Mouse (Mus musculus): Measurements from ENCODE around the gene Wdr66. TPM values are rescaled to one million over a fixed set of nuclear protein-coding genes. Genes with fewer than 3 reads are reported as not detected.

Gene Wdr66
- polyA plus RNA-seq, 1 experiment: 6.1 TPM

DNA sequence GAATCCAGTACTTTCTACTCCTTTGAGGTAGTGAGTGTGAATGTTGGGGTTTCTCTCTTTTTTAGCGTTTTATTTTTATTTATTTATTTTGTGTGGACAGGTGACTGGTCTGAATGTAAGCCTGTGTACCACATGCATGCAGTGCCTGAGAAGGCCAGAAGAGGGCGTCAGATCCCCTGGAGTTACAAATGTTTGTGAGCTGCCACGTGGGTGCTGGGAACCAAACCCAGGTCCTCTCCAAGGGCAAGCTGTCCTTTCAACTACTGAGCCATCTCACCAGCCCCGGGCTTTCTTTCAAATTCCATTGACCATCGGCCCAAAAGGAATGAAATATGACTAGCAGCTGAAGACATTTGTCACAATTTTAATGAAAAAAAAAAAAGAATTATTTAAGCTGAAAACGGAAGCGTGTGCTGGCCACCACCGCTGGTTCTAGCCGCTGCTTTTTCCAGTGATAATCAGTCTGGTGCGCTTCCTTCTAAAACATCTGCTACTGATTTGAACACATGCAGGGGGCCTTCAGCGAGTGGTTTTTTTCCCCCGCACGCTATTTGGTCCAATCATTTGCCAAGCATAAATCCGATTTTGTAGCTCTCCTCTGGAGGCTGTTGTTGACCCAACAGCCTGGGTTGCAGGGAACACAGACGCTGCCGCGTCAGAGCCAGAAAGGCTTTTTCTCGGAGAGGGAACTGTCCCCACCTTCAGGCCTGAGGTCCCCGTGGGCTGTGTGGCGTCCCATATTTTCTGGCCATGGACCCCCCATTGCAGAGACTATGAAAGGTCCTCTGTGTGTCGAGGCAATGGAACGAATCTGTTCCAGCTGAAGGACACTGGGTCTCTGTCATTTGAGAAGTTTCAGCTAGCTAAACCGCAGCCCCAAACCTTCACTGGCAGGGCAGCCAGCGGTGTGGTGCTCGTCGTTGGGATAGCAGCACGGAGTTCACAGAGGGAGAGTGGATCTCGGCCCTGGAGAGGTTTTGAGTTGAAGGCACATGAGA is 16.9 kb downstream of the Wdr66 start:
- DNase-seq (ENCODE audit: extremely low spot score in 1 of 2, low spot score in 1 of 2): no peak

DNA sequence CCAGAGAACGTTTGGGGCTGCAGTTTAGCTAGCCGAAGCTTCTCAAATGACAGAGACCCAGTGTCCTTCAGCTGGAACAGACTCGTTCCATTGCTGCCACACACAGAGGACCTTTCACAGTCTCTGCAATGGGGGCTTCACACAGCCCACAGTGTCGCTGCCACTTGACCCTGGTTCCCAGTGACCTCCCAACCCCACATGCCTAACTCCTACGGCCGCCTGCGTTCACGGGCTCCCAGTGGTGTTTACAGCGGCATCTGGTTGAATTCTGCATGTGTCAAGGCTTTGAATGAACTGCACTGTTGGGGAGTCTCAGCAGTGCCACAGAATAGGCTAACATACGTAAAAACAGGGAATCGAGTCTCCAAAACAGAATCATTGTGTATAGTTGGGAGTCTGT is 19.0 kb downstream of the Wdr66 start:
- DNase-seq (ENCODE audit: extremely low spot score in 1 of 2, low spot score in 1 of 2): no peak

DNA sequence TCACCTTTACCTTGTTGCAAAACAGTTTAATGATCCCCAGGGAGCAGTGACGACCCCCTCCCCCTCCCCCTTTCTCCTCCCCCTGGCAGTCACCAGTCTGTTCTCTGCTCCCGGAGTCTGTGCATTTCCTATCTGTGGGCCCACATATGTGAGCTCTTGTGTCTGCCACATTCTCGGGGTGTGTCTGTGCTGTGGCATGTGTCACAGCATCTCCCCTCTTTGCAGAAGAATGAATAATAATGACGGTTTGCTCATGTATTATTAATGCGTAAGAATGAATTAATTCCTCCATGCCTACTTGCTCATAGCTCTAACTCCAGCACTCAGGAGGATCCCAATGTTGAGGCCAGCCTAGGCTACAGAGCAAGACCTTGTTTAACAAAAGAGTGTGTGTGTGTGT is 21.0 kb downstream of the Wdr66 start:
- no peak for DNase-seq (ENCODE audit: extremely low spot score in 1 of 2, low spot score in 1 of 2)

DNA sequence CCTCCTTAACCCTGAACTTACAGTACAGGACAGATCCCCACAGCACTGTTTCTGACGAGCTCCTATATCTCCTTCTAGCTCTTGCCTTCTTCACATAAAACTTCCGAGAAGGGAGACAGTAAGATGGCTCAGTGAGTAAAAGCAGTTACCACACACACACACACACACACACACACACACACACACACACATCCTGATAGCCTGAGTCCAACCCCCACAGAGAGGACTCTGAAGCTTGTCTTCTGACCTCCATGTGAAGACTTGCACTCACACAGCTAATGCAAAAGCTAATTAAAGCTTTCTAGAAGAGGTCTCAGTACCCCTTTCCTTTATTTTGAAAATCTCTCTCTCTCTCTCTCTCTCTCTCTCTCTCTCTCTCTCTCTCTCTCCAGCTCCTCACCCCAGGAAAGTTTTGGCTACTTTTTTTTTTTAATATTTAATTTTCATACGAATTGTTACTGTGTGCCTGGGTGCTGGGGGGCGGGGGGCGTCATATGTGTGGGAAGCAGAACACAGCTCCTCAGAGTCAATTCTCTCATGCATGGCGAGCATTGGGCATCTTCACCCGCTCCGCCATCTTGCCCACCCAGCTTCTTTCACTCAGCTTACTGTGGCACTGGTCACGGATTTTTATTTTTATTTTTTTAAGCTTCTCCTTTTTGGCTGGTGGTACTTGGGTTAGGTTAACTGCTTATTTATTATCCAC is 24.9 kb downstream of the Wdr66 start:
- no peak for DNase-seq (ENCODE audit: extremely low spot score in 1 of 2, low spot score in 1 of 2)

DNA sequence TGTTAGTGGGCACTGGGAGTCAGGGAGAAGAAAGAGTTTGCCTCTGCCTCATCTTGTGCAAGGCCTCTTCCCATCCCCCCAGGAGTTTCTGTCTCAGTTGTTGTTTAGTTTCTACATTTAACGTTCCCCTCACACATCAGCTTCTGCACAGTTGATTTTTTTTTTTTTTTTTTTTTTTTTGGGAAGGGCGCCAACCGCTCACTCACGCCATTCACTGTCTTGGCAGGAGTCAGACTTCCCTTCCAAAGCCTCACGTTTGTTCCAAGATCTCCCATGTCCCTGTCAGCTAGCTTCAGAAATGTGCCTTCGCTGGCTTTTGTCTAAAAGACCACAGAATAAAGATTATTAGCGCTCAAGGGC is 25.4 kb downstream of the Wdr66 start:
- DNase-seq (ENCODE audit: extremely low spot score in 1 of 2, low spot score in 1 of 2): no peak

DNA sequence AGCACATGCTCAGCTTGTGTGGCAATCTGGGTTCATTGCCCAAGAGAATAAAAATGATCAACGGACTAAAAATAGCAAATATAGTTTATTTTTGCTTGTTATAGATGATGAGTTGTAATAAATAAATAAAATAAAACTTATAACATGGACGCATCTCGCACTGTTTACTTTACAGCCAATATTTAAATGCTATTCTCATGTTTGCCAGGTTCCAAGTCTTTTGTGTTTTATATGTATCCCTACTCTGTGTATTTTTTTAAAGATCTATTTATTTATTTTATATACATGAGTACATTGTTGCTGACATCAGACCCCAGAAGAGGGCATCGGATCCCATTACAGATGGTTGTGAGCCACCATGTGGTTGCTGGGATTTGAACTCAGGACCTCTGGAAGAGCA is 25.8 kb downstream of the Wdr66 start:
- DNase-seq (ENCODE audit: extremely low spot score in 1 of 2, low spot score in 1 of 2): no peak

DNA sequence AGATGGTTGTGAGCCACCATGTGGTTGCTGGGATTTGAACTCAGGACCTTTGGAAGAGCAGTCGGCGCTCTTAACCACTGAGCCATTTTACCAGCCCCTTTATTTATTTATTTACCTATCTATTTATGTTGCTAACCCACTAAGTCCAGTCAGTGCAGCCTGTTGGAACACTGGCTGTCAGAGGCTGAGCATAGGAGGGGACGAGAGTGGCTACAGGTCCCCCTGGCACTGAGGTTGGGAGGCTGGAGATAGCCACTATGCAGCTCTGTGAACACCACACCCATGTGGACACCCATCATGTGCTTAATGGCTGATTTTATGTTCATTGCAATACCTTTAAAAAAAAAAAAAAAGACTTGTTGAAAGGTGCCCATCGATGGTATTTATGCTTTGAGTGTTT is 27.3 kb downstream of the Wdr66 start:
- DNase-seq (ENCODE audit: extremely low spot score in 1 of 2, low spot score in 1 of 2): no peak

DNA sequence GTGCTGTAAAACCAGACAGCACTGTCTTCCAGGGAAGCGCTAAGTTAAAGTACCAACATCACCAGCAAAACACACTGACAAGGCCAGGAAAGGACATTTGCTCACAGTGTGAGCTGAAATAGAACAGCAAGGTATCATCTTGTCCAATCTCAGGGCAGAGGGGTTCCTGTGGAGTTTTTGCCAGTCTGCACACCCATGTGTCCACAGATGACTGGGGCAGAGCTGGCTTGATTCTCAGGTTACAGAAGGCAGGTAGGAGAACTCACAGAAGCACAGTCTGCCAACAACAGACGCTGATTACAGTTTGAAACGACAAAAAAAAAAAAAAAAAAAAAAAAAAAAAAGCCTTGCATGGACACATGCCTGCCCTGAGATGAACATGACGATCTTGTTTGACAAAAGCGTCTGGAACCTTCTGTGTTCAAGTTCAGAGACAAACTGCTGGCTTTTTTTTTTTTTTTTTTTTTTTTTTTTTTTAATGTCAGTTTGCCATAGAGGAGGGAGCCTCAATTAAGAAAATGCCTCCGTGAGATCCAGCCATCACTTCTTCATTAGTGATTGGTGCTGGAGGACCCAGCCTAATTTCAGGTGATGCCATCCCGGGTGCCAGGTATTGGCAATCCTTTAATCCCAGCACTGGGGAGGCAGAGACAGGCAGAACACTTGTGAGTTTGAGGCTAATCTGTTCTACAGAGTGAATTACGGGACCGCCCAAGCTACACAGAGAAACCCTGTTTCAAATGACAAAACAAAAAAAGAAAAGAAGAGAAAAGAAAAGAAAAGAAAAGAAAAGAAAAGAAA is 29.6 kb downstream of the Wdr66 start:
- no peak for DNase-seq (ENCODE audit: extremely low spot score in 1 of 2, low spot score in 1 of 2)

DNA sequence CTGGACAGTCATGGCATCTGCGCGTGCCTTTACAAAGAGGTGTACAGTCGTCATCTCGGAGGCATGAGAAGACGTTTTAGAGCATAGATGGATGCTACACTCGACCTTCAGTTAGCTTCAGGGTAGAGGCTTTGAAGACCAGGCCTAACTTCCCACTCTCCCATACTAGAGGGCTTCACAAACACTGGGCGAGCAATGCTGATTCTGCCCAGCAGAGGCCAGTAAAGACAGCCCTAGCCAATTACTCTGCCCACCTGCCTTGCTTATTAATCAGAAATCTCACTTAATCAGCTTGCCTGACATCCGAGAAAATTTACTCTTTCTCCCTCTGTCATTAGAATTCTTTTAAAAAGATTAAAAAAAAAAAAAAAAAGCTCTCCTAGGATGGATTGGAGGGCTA is 33.3 kb downstream of the Wdr66 start:
- peak in 1 of 2 experiments; percentile 61 for DNase-seq (ENCODE audit: extremely low spot score in 1 of 2, low spot score in 1 of 2)

DNA sequence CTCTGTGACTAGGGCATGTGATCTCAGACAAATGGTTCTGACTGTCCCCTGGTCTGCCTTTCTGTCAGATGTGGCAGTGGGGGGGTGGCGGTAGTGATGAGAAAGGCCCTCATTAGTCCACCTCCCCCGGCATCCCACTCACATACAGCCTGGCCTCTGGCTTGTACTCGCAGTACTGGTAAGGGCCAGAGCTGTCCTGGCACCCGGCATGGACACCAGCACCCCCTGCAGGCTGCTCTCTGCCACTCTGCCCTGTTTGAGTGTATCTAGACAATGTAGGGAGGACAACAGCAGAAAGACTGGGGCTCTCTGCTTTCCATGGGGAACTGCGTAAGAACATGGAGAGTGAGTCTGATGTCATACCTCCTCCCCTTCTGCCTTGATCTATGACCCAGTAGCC is 36.2 kb downstream of the Wdr66 start:
- DNase-seq (ENCODE audit: extremely low spot score in 1 of 2, low spot score in 1 of 2): no peak

DNA sequence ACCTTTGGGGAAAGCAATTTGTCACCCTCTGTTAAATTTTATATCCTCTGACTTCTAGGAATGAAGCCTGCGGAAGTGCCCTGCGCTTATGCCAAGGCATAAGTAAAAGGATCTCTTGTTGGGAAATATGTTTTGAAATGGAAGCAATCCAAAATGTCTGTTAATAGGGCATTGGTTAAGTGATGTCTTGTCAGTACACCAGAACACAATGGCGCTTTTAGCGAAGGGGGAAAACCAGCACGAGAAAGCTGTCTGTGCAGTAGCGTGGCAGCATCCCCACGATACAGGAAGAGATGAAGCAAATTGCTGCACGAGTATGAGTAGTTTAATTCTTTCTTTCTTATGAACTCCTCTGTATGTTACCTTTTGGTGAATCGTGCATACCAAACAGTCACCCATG is 42.8 kb downstream of the Wdr66 start:
- no peak for DNase-seq (ENCODE audit: extremely low spot score in 1 of 2, low spot score in 1 of 2)

DNA sequence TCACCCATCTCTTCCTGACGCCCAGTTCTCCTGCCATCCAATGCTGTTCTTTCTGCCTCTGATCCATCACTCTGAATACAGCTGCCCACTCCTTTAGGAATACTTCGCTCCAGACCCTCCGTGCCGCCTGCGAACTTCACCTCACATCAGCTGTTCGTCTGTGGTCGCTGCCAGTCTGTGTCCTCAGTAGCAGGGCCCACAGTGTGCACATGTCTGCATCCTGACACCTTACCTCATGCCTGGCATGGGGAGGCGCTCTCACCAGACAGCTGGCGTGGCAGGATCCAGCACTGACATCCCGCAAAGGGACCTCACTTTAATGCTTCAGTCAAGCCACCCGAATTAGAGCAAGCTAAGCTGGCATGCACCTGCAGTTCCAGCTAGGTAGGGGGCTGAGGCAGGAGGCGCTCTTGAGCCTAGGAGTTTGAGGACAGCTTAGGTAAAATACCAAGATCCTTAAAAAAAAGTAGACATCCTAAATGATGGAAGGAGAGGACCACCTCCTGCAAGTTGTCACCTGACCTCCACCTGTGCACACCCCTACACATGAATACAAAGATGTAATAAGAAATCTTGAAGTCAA is 44.4 kb downstream of the Wdr66 start:
- DNase-seq (ENCODE audit: extremely low spot score in 1 of 2, low spot score in 1 of 2): no peak

DNA sequence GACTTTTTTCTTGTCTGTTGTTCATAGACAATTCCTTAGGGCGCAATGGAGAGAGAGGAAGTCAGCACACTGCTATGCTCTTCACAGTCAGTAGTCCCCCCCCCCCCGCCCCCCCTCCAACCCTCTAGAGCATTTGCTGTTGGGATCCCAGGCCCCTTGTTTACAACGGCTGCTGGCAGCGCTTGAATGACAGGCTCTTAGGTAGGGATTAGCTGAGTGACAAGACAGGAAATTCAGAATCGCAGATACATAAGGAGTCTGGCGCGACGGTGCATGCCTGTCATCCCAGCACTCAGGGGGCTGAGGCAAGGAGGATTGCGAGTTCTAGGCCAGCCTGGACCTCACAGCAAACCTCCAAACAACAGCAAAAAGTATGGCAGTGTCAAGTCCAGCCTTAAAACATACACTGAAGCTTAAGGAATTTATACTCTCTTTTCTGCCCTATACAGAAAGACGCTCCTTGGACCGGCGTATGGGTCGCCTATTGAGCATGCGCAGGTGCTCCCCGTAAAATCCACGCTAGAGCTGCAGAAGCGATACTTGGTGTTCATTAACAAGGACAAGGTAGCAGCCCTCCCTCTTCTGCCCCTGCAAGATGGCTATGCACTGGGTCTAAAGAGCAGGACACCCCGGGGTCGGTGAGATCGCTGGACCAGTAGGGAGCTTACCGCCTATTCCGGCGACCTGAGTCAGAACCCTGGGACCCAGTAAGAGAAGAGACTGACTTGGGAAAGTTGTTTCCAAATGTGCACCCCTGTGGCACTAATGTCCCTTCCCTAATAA is 45.3 kb downstream of the Wdr66 start:
- DNase-seq (ENCODE audit: extremely low spot score in 1 of 2, low spot score in 1 of 2): no peak

DNA sequence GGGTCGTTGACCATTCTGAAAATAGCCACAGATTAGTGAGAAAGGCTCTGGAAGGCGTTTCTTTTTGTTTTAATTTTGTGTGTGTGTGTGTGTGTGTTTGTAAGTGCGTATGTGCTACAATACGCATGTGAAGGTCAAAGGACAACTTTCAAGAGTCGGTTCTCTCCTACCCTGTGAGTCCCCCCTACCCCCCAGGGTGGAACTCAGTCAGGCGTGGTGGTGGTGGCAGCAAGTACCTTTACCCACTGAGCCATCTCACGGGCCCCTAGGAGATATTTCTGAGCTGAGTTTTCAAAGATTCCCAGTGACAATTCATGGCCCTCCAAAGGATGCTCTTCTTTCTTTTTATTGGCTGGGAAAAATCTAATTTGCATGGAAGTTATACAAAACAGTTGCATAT is 45.9 kb downstream of the Wdr66 start:
- DNase-seq (ENCODE audit: extremely low spot score in 1 of 2, low spot score in 1 of 2): no peak

DNA sequence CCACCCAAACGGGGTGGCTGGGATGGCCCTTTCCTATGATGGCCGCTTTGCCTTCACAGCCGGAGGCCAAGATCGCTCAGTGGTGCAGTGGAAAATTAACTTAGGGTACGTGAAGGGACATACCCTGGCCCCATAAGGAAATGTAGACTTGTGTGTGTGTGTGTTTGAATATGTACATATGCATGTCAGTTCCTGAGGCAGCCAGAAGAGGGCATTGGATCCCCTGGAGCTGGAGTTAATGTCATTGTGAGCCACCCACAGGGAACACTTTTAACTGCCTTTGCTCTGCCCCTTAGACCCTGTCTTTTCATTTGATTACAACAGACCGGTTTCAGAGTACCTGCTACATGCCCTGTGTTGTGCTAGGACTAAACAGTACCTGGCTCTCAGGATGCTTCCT is 46.6 kb downstream of the Wdr66 start:
- no peak for DNase-seq (ENCODE audit: extremely low spot score in 1 of 2, low spot score in 1 of 2)

DNA sequence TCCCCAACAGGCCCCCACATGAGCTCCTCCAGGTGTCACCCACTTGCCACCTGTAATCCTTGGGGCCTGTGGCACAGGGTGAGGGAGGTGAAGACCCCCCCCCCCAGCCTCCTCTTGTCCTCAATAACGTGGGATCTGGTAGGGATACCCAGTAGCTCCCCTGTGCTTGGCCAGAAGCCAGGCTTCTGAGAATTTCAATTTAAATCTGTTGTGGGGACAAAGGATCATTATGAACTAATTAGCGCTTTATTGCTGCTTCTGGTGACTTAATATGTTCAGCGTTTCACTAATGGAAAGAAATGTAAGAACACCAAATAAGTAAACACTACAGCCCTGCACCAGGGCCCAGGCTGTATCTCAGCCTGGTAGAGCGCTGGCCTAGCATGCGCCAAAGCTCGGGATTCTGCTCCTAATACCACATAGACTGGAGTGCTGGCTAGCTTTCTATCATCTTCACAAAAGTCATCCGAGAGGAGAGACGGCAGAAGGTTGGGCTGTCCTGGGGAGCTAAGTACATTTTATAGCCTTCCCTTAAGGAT is 48.7 kb downstream of the Wdr66 start:
- no peak for DNase-seq (ENCODE audit: extremely low spot score in 1 of 2, low spot score in 1 of 2)

DNA sequence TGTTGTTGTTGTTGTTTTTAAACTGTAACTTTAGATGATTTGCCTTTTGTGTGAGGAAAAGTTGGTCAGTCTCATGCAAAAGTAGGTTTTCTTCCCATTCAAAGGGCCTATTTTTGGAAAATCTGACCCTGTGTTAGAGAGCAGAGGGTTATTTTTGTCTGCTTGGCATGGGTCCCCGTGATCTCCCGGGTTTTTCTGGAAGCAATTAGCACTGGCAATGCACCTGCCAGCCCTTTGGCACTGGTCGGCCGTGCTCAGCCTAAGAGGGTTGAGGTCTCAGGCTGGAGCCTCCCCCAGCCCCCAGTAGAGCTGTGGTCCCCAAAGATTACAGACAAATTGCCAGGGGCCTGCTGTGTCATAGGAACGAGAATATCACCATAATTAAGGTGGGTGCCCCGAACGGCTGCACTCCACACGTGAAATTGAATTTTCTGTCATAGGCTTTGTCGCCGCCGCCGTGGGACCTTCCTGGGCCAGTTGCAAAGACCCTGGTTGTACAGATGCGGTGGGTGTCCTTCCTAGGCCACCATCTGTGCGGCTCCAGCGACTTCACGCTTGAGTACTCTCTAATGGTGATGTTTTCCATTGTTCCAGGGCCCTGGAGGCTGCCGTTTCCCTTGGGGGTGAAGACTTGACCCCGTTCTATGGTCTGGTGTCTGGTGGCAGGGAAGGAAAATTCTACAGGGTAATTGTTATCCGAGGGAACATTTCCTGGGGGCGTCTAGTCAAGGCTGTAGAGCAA is 50.0 kb downstream of the Wdr66 start:
- DNase-seq (ENCODE audit: extremely low spot score in 1 of 2, low spot score in 1 of 2): no peak

DNA sequence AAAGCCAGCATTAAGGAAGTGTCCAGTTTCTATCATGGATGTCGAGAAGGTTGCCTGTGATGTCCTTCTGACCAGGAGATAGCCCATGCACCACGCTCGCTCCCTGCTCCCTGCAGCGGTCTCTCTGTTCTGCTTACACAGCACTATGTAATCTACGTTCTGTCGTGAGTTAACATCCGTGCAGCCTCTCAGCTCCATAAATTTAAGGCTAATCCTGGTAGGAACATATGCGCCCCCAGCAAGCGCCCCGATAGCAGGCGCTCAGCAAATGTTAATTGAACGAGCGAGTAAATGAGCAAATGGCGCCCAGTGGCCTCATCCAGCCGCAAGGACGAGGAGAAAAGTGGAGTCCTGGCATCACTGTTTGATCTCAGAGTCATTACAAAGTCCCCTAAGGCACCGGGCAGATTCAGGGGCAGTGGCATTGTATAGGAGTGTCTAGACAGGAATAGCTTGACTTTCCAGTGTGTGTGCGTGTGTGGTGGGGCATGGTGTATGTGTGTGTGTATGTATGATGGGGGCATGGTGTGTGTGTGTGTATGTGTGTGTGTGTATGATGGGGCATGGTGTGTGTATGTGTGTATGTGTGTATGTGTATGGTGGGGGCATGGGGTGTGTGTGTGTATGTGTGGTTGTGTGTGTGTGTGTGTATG is 55.9 kb downstream of the Wdr66 start:
- DNase-seq (ENCODE audit: extremely low spot score in 1 of 2, low spot score in 1 of 2): no peak

DNA sequence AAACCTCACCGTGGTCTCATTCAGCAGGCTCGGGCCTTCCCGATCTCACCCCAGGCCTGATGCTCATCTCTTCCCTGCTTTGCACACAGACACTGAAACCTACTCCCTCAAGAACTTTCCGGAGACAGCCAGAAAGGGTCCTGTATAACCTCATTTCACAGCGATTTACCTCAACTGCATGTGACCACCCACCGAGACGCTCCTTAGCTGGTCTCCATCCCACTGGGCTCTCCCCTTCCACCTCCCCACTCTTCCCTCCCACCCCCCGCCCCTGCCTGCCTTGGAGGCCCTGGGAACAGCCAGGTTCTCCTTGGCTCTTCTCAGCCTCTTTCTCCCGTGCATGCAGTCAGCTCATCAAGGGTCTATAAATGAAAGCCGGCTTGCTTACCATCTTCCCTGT is 57.9 kb downstream of the Wdr66 start:
- no peak for DNase-seq (ENCODE audit: extremely low spot score in 1 of 2, low spot score in 1 of 2)
